Mouse (Mus musculus): ENCODE measurements around the gene Tgm7. TPM values are rescaled to one million over a fixed set of nuclear protein-coding genes. Genes with fewer than 3 reads are reported as not detected.
"Not testable (repeated sequence)": the region's sequence is repeated elsewhere in the genome, so short reads cannot be mapped to it uniquely, and the experiment has no call there.

Tgm7 gene
- total RNA-seq (2015) (not detected in 2 replicates), total RNA-seq (2017) (not detected in 2 replicates)

- no peak for ATAC-seq (ENCODE audit: poor library complexity, severe bottlenecking)
Measured at GRCm38 (mm10) chr2:121109695-121110094, at the start of gene Tgm7. Gene Tgm7 (minus strand): TSS chr2:121109795.

GRCm38 (mm10) chr2:121153100-121153499, 43.5 kb upstream of the Tgm7 start:
- no peak for ATAC-seq (ENCODE audit: poor library complexity, severe bottlenecking)

- no peak for ATAC-seq (ENCODE audit: poor library complexity, severe bottlenecking)
Measured at GRCm38 (mm10) chr2:121149679-121150078, 40.1 kb upstream of the Tgm7 start.

GRCm38 (mm10) chr2:121142415-121142814, 32.8 kb upstream of the Tgm7 start:
- no peak for ATAC-seq (ENCODE audit: poor library complexity, severe bottlenecking)

- no peak for ATAC-seq (ENCODE audit: poor library complexity, severe bottlenecking)
Measured at GRCm38 (mm10) chr2:121141216-121142035, 31.8 kb upstream of the Tgm7 start.

- peak; percentile 82 for ATAC-seq (ENCODE audit: poor library complexity, severe bottlenecking)
Measured at GRCm38 (mm10) chr2:121140018-121140882, 30.7 kb upstream of the Tgm7 start, which contains the start of the genes Adal and Lcmt2. Gene Adal (plus strand): TSS chr2:121140428. Gene Lcmt2 (minus strand): TSS chr2:121140653.

DNA sequence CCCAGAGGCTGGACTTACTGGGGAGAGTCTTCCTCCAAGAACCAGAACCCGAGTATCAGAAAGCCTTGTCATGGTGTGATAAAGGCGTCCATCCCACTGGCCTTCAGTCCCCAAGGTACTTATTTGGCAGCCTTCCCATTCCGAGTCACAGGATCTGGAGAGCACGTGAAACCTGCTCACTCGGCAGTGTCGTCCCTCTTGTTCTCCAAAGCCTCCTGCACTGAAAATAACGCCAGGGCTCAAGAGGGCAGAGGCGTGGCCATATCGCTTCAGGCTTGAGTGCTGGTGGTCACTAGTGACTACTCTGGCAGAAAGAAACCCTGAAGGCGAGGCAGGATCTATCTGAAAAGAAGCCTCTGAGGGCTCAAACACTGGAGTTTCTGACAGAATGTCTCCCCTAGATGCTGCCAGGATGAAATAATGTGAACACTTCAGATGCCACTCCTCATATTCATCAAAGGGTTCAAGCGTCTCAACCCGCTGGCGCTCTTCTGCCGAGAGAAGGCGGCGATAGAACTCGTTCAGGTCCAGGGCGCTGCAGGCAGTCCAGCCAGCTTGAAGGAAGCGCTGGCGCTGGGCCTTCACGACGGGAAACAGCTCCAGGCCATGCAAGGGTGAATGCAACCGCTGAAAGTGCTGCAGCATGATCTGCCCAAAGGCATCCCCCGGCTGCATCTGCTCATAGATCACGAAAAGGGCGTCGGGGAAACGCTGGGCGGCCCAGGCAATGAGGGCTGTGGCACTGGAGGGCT, 29.8 kb upstream of the Tgm7 start:
- peak; percentile 22 for ATAC-seq (ENCODE audit: poor library complexity, severe bottlenecking)

- ATAC-seq (ENCODE audit: poor library complexity, severe bottlenecking) = no peak
Measured at GRCm38 (mm10) chr2:121137371-121137770, 27.8 kb upstream of the Tgm7 start.

- ATAC-seq (ENCODE audit: poor library complexity, severe bottlenecking) = no peak
Measured at GRCm38 (mm10) chr2:121132822-121133221, 23.2 kb upstream of the Tgm7 start.

DNA sequence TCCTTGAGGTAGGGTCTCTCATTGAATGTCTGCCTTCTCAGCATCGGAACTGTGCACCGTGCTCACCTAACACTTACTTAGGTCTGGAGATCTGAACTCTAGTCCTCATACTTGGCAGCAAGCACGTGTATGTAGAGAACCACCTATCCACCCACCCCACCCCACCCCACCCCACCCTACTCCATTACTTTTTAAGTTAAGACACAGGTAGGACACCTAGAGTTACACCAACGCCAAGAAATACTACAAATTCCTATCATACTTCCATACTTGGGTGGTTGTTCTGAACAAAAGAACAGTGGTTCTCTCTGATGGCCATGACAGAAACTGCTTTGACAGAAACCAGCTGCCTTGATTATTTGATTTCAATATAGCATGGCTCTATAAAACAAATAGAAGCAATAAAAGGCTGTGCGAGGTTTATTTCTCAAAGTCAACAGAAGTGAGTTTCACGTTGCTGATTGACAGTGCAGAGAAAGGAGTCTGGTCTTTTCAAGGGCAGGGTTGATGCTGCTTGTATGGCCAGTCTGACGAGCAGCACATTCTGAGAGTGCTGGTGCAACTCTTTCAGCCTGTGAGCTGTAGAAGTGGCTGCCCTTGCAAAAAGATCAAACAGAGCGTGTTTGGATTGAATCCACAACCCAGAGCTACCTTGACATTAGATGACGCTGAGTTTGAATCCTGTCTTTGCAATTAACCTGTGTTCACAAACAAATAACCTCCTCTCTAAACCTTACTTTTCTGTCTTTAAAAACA, 19.4 kb upstream of the Tgm7 start:
- no peak for ATAC-seq (ENCODE audit: poor library complexity, severe bottlenecking)

- no peak for ATAC-seq (ENCODE audit: poor library complexity, severe bottlenecking)
Measured at GRCm38 (mm10) chr2:121127536-121127935, 17.9 kb upstream of the Tgm7 start.

- not testable (repeated sequence) for ATAC-seq (ENCODE audit: poor library complexity, severe bottlenecking)
Measured at GRCm38 (mm10) chr2:121126302-121126701, 16.7 kb upstream of the Tgm7 start.

GRCm38 (mm10) chr2:121119260-121119659, 9.7 kb upstream of the Tgm7 start:
- ATAC-seq (ENCODE audit: poor library complexity, severe bottlenecking) = no peak

DNA sequence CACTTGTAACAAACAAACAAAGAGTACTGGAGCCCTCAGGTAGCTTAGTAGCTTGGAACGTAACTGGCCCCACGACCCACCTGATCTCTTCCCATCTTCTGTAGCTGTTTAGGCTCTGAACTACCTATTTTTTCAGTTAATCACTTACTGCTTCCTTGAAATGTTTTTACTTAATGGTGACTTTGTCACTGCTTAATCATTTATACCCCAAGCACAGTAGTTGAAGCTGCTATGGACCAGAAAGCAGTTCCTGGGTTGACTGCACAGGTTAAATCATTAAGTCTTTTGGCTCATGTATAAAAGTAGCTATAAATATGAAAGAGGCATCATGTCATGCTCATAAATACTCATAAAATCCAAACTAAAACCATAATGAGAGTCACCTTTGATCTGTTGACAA, 5.8 kb upstream of the Tgm7 start:
- ATAC-seq (ENCODE audit: poor library complexity, severe bottlenecking) = no peak

- no peak for ATAC-seq (ENCODE audit: poor library complexity, severe bottlenecking)
Measured at GRCm38 (mm10) chr2:121105940-121106339, 3.7 kb downstream of the Tgm7 start.

DNA sequence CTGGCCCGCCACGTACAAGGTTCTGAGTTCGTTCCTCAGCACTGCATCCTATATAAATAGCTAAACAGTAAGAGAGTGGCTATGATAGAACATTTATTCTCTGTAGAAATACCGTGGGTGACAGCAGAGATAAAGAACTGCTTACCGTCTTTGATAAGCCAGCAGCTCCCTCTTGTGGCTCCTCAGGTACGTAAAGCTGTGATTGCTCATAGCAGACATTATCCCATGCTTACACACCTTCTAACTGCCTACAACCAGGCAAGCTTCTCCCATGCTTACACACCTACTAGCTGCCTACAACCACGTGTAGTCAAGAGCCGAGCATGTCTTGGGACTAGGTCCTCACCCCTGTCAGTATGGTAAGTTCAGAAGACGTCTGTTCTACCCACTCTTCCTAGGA, 7.5 kb downstream of the Tgm7 start:
- peak; percentile 88 for ATAC-seq (ENCODE audit: poor library complexity, severe bottlenecking)

- no peak for ATAC-seq (ENCODE audit: poor library complexity, severe bottlenecking)
Measured at GRCm38 (mm10) chr2:121089751-121090150, 19.8 kb downstream of the Tgm7 start.

DNA sequence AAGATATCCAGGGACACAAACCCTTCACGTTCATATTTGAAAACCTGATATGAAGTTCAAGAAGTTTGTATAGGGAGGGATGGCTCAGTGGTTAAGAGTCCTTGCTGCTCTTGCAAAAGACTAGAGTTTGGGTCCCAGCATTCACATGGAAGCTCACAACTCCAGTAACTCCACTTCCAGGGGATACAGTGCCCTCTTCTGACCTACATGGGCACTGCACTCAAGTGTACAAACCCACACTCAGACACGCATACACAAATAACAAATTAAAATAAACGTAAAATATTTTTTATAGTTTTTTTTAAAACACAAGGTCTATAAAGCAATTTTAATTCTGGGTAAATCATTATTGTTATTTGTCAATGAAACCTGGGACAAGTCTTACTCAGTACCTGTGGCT, 21.1 kb downstream of the Tgm7 start:
- no peak for ATAC-seq (ENCODE audit: poor library complexity, severe bottlenecking)

DNA sequence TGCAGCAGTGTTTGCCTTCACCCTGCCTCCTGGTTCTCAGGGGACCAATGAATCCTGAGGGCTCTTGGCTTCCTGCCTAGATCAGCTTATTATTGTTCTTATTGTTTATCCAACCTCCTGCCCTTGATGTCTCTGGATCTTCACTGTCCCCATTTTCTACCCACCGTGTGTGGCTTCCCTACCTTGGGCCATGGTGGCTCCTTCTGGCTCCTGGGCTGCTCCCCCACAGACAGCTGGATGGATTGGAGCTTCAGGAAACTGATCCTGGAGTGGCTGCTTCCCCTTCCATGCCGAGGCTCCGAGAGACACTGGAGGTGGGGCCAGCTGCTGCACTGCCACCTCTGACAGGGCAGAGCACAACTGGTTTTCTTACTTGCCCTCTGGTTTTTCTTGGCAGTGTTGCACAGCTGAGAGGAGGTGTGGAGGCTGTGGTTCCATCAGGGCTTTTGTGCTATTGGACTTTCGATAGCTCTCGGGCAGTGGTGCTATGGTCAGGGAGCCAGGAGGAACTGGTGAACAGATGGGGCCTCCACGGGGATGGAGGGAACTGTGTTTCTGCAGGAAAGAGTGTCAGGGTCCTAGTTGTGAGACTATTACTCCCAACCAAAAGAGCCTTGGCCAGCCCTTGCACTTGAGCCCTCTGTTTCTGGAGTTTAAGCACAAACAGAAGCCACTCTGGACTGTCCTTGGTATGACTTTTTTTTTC, 24.0 kb downstream of the Tgm7 start, which contains the start of gene Tgm5:
Gene Tgm5 (minus strand): TSS at position 362 of the 706 bp plus-strand sequence.
- ATAC-seq (ENCODE audit: poor library complexity, severe bottlenecking) = no peak

Measured in megakaryocyte, adult 5-6 weeks (primary cell).